Mouse (Mus musculus) liver, embryonic 14.5 days (tissue): Measurements from ENCODE around the gene Olfr1018. TPM values are rescaled to one million over a fixed set of nuclear protein-coding genes. Genes with fewer than 3 reads are reported as not detected.

Experiments used
- ATAC-seq: fragments of 200-750 bp; cut with Nextera tagmentation; 2 replicates; pipeline ENCODE4 v1.8.0; 2017; ENCODE audit warnings: moderate number of reproducible peaks, mild to moderate bottlenecking, moderate library complexity; ENCODE audit not compliant: insufficient read depth
- DNase-seq, 3 experiments: peaks; one replicate each; pipeline ENCODE4 v3.0.0-alpha.2; 2012 to 2013; ENCODE audit warnings: low read depth in 3 of 3, low spot score in 3 of 3
- H3K27ac ChIP-seq: fragments of 300-500 bp; sonication (generic); 2 replicates; pipeline ENCODE4 v1.5.1; 2014; ENCODE audit warnings: moderate library complexity, mild to moderate bottlenecking, control low read depth, inconsistent platforms
- H3K27me3 ChIP-seq: fragments of 300-500 bp; sonication (generic); 2 replicates; pipeline ENCODE4 v1.6.1; 2014; ENCODE audit warnings: mild to moderate bottlenecking, low read length, moderate library complexity; ENCODE audit not compliant: control insufficient read depth, insufficient read depth
- H3K36me3 ChIP-seq: fragments of 300-500 bp; sonication (generic); replicated peaks from 2 replicates; pipeline ENCODE4 v1.6.1; 2014; ENCODE audit warnings: low read depth; ENCODE audit not compliant: control insufficient read depth, insufficient read depth
- H3K4me1 ChIP-seq, 2 experiments: fragments of 200-500 bp in 1 of 2; fragments of 300-500 bp in 1 of 2; sonication (generic) in 1 of 2; replicated peaks; 2 replicates each; pipeline ENCODE4 v1.6.1; 2012 to 2014; ENCODE audit warnings: antibody characterized with exemption in 1 of 2, inconsistent platforms in 1 of 2, low read length in 1 of 2; ENCODE audit not compliant: control insufficient read depth in 2 of 2, insufficient read depth in 2 of 2
- H3K4me2 ChIP-seq: fragments of 300-500 bp; sonication (generic); 2 replicates; pipeline ENCODE4 v1.6.1; 2014; ENCODE audit warnings: low read depth, mild to moderate bottlenecking, control low read depth, moderate library complexity
- H3K4me3 ChIP-seq, 2 experiments: fragments of 200-500 bp in 1 of 2; fragments of 300-500 bp in 1 of 2; sonication (generic) in 1 of 2; 2 replicates each; pipeline ENCODE4 v1.5.1; 2012 to 2014; ENCODE audit warnings: low read depth in 2 of 2, low read length in 2 of 2, mild to moderate bottlenecking in 2 of 2, control low read depth in 1 of 2, inconsistent platforms in 1 of 2, moderate library complexity in 1 of 2; ENCODE audit not compliant: insufficient read depth in 1 of 2
- H3K9ac ChIP-seq: fragments of 300-500 bp; sonication (generic); replicated peaks from 2 replicates; pipeline ENCODE4 v1.6.1; 2014; ENCODE audit warnings: mild to moderate bottlenecking, control low read depth, moderate library complexity
- H3K9me3 ChIP-seq: fragments of 300-500 bp; sonication (generic); 2 replicates; pipeline ENCODE4 v1.6.1; 2016; ENCODE audit warnings: low read length, mixed read lengths; ENCODE audit not compliant: control insufficient read depth
- CTCF ChIP-seq: IDR thresholded peaks from 2 replicates; pipeline ENCODE4 v1.5.1; 2016; ENCODE audit warnings: antibody characterized with exemption, low read depth, control low read depth
- EP300 ChIP-seq: IDR thresholded peaks from 2 replicates; pipeline ENCODE4 v1.6.1; 2016; ENCODE audit warnings: antibody characterized with exemption, low read depth
- WGBS: fragments of 180-500 bp; shearing (Covaris S2); extraction: QIAGEN DNeasy Blood & Tissue Kit; methylation state at CpG from one replicate; pipeline ENCODE4 v1.1.7; 2014; ENCODE audit not compliant: insufficient replicate concordance; 5-methylcytosine and 5-hydroxymethylcytosine counted together
- polyA plus RNA-seq, 2 experiments: library from polyadenylated mRNA; depleted of rRNA in 1 of 2; stranded (reverse) in 1 of 2; unstranded in 1 of 2; fragments of >200 nt; fragmentation: Nextera tagmentation in 1 of 2; extraction: Ambion mirVana in 1 of 2; gene quantifications; 2 replicates each; pipeline versions ENCODE4 v1.2.1 to v1.2.3; 2012 to 2014

The Olfr1018 gene
- polyA plus RNA-seq, 2 experiments, result not detected

GRCm38 (mm10) chr2:85804501-85804900 lies 13.8 kb upstream of the Olfr1018 start:
- no peak overlapping the region for H3K9ac ChIP-seq
- no peak for TF ChIP-seq EP300
- TF ChIP-seq CTCF, result no peak
- WGBS, result 68% methylated on average over 4 of the region's 4 CpGs

GRCm38 (mm10) chr2:85845383-85845782 lies 27.1 kb downstream of the Olfr1018 start, which contains the start of gene Olfr1019:
Gene Olfr1019 (minus strand): TSS chr2:85845483.
- H3K9ac ChIP-seq, result no peak within 1 kb of the TSS
- DNase-seq (no peak), ATAC-seq (no peak)
- no peaks in the 10 kb centered on the region for H3K4me1 ChIP-seq
- TF ChIP-seq EP300, result no peak
- TF ChIP-seq CTCF, result no peak
- H3K4me2 ChIP-seq, result no peak within 1 kb of the TSS
- H3K36me3 ChIP-seq, result no peaks in the 10 kb centered on the region
- no peaks in the 10 kb centered on the region for H3K27me3 ChIP-seq
- H3K9me3 ChIP-seq, result no peaks in the 10 kb centered on the region
- no peak within 1 kb of the TSS for H3K27ac ChIP-seq
- H3K4me3 ChIP-seq, result no peak within 1 kb of the TSS

More at GRCm38 (mm10) chr2:85804501-85804900, 13.8 kb upstream of the Olfr1018 start:
- no peak overlapping the region for H3K27ac ChIP-seq
- no peak for DNase-seq
- no peak for ATAC-seq
- H3K9me3 ChIP-seq, result no peaks in the 10 kb centered on the region
- no peaks in the 10 kb centered on the region for H3K4me1 ChIP-seq
- no peak overlapping the region for H3K4me2 ChIP-seq
- no peak overlapping the region for H3K4me3 ChIP-seq
- no peaks in the 10 kb centered on the region for H3K27me3 ChIP-seq
- H3K36me3 ChIP-seq, result no peaks in the 10 kb centered on the region

- Histone ChIP-seq H3K4me2 (no peak within 1 kb of the TSS), H3K4me3 (no peak within 1 kb of the TSS), H3K9me3 (no peaks in the 10 kb centered on the region), H3K4me1 (no peaks in the 10 kb centered on the region), H3K9ac (no peak within 1 kb of the TSS), H3K36me3 (no peaks in the 10 kb centered on the region), H3K27ac (no peak within 1 kb of the TSS), H3K27me3 (no peaks in the 10 kb centered on the region)
- DNase-seq (no peak), ATAC-seq (no peak)
- WGBS, result 63% methylated on average over 1 of the region's 1 CpGs
- TF ChIP-seq EP300 (no peak), CTCF (no peak)
These were observed 28.5 kb downstream of the Olfr1018 start, which contains the start of gene Olfr1020 for GRCm38 (mm10) chr2:85846730-85847129. Gene Olfr1020 (plus strand): TSS chr2:85847030.

GRCm38 (mm10) chr2:85868294-85868693 lies 50.0 kb downstream of the Olfr1018 start, which contains the start of gene Olfr1022:
Gene Olfr1022 (plus strand): TSS chr2:85868594.
- H3K4me1 ChIP-seq, result no peaks in the 10 kb centered on the region
- ATAC-seq, result no peak
- TF ChIP-seq CTCF (no peak), EP300 (no peak)
- H3K4me2 ChIP-seq, result no peak within 1 kb of the TSS
- H3K4me3 ChIP-seq, result no peak within 1 kb of the TSS
- no peaks in the 10 kb centered on the region for H3K36me3 ChIP-seq
- DNase-seq, result no peak
- 26% methylated on average over 2 of the region's 2 CpGs for WGBS
- H3K9me3 ChIP-seq, result no peaks in the 10 kb centered on the region
- no peaks in the 10 kb centered on the region for H3K27me3 ChIP-seq
- H3K27ac ChIP-seq, result no peak within 1 kb of the TSS
- no peak within 1 kb of the TSS for H3K9ac ChIP-seq

Other genes starting within 250 kb of the Olfr1018 start
- not detected in 2 replicates for gene Olfr996, start 239.3 kb upstream of the Olfr1018 start, polyA plus RNA-seq (2012; rRNA removed)
- gene Olfr996, start 239.3 kb upstream of the Olfr1018 start, polyA plus RNA-seq (2014; fragmentation: Nextera tagmentation; extraction: Ambion mirVana), result not detected in 2 replicates
- gene Olfr998, start 229.5 kb upstream of the Olfr1018 start, polyA plus RNA-seq (2012; rRNA removed), result not detected in 2 replicates
- gene Olfr998, start 229.5 kb upstream of the Olfr1018 start, polyA plus RNA-seq (2014; fragmentation: Nextera tagmentation; extraction: Ambion mirVana), result not detected in 2 replicates
- not detected in 2 replicates for gene Olfr1000, start 206.6 kb upstream of the Olfr1018 start, polyA plus RNA-seq (2012; rRNA removed)
- not detected in 2 replicates for gene Olfr1000, start 206.6 kb upstream of the Olfr1018 start, polyA plus RNA-seq (2014; fragmentation: Nextera tagmentation; extraction: Ambion mirVana)
- not detected in 2 replicates for gene Olfr1002, start 167.8 kb upstream of the Olfr1018 start, polyA plus RNA-seq (2012; rRNA removed)
- gene Olfr1002, start 167.8 kb upstream of the Olfr1018 start, polyA plus RNA-seq (2014; fragmentation: Nextera tagmentation; extraction: Ambion mirVana), result not detected in 2 replicates
- not detected in 2 replicates for gene Olfr154, start 154.0 kb upstream of the Olfr1018 start, polyA plus RNA-seq (2012; rRNA removed)
- gene Olfr154, start 154.0 kb upstream of the Olfr1018 start, polyA plus RNA-seq (2014; fragmentation: Nextera tagmentation; extraction: Ambion mirVana), result not detected in 2 replicates
- not detected in 2 replicates for gene Olfr1006, start 139.7 kb upstream of the Olfr1018 start, polyA plus RNA-seq (2012; rRNA removed)
- not detected in 2 replicates for gene Olfr1006, start 139.7 kb upstream of the Olfr1018 start, polyA plus RNA-seq (2014; fragmentation: Nextera tagmentation; extraction: Ambion mirVana)
- gene Olfr1008, start 129.0 kb upstream of the Olfr1018 start, polyA plus RNA-seq (2012; rRNA removed), result not detected in 2 replicates
- gene Olfr1008, start 129.0 kb upstream of the Olfr1018 start, polyA plus RNA-seq (2014; fragmentation: Nextera tagmentation; extraction: Ambion mirVana), result not detected in 2 replicates
- gene Olfr1009, start 103.1 kb upstream of the Olfr1018 start, polyA plus RNA-seq (2012; rRNA removed), result not detected in 2 replicates
- gene Olfr1009, start 103.1 kb upstream of the Olfr1018 start, polyA plus RNA-seq (2014; fragmentation: Nextera tagmentation; extraction: Ambion mirVana), result not detected in 2 replicates
- gene Olfr1012, start 55.7 kb upstream of the Olfr1018 start, polyA plus RNA-seq (2012; rRNA removed), result not detected in 2 replicates
- gene Olfr1012, start 55.7 kb upstream of the Olfr1018 start, polyA plus RNA-seq (2014; fragmentation: Nextera tagmentation; extraction: Ambion mirVana), result not detected in 2 replicates
- not detected in 2 replicates for gene Olfr1013, start 51.4 kb upstream of the Olfr1018 start, polyA plus RNA-seq (2012; rRNA removed)
- gene Olfr1013, start 51.4 kb upstream of the Olfr1018 start, polyA plus RNA-seq (2014; fragmentation: Nextera tagmentation; extraction: Ambion mirVana), result not detected in 2 replicates
- not detected in 2 replicates for gene Olfr1014, start 45.8 kb upstream of the Olfr1018 start, polyA plus RNA-seq (2012; rRNA removed)
- gene Olfr1014, start 45.8 kb upstream of the Olfr1018 start, polyA plus RNA-seq (2014; fragmentation: Nextera tagmentation; extraction: Ambion mirVana), result not detected in 2 replicates
- not detected in 2 replicates for gene Olfr1015, start 36.5 kb upstream of the Olfr1018 start, polyA plus RNA-seq (2012; rRNA removed)
- not detected in 2 replicates for gene Olfr1015, start 36.5 kb upstream of the Olfr1018 start, polyA plus RNA-seq (2014; fragmentation: Nextera tagmentation; extraction: Ambion mirVana)
- not detected in 2 replicates for gene Olfr1016, start 15.9 kb upstream of the Olfr1018 start, polyA plus RNA-seq (2012; rRNA removed)
- not detected in 2 replicates for gene Olfr1016, start 15.9 kb upstream of the Olfr1018 start, polyA plus RNA-seq (2014; fragmentation: Nextera tagmentation; extraction: Ambion mirVana)
- not detected in 2 replicates for gene Olfr1019, start 27.0 kb downstream of the Olfr1018 start, polyA plus RNA-seq (2012; rRNA removed)
- not detected in 2 replicates for gene Olfr1019, start 27.0 kb downstream of the Olfr1018 start, polyA plus RNA-seq (2014; fragmentation: Nextera tagmentation; extraction: Ambion mirVana)
- gene Olfr1020, start 28.6 kb downstream of the Olfr1018 start, polyA plus RNA-seq (2012; rRNA removed), result not detected in 2 replicates
- gene Olfr1020, start 28.6 kb downstream of the Olfr1018 start, polyA plus RNA-seq (2014; fragmentation: Nextera tagmentation; extraction: Ambion mirVana), result not detected in 2 replicates
- gene Olfr1022, start 50.1 kb downstream of the Olfr1018 start, polyA plus RNA-seq (2012; rRNA removed), result not detected in 2 replicates
- gene Olfr1022, start 50.1 kb downstream of the Olfr1018 start, polyA plus RNA-seq (2014; fragmentation: Nextera tagmentation; extraction: Ambion mirVana), result not detected in 2 replicates
- gene Olfr1023, start 67.2 kb downstream of the Olfr1018 start, polyA plus RNA-seq (2012; rRNA removed), result not detected in 2 replicates
- gene Olfr1023, start 67.2 kb downstream of the Olfr1018 start, polyA plus RNA-seq (2014; fragmentation: Nextera tagmentation; extraction: Ambion mirVana), result not detected in 2 replicates
- not detected in 2 replicates for gene Olfr1024, start 86.6 kb downstream of the Olfr1018 start, polyA plus RNA-seq (2012; rRNA removed)
- gene Olfr1024, start 86.6 kb downstream of the Olfr1018 start, polyA plus RNA-seq (2014; fragmentation: Nextera tagmentation; extraction: Ambion mirVana), result not detected in 2 replicates
- gene Olfr1025-ps1, start 96.7 kb downstream of the Olfr1018 start, polyA plus RNA-seq (2012; rRNA removed), result not detected in 2 replicates
- not detected in 2 replicates for gene Olfr1025-ps1, start 96.7 kb downstream of the Olfr1018 start, polyA plus RNA-seq (2014; fragmentation: Nextera tagmentation; extraction: Ambion mirVana)
- not detected in 2 replicates for gene Olfr1026, start 103.1 kb downstream of the Olfr1018 start, polyA plus RNA-seq (2012; rRNA removed)
- not detected in 2 replicates for gene Olfr1026, start 103.1 kb downstream of the Olfr1018 start, polyA plus RNA-seq (2014; fragmentation: Nextera tagmentation; extraction: Ambion mirVana)
- gene Olfr1028, start 132.0 kb downstream of the Olfr1018 start, polyA plus RNA-seq (2012; rRNA removed), result not detected in 2 replicates
- not detected in 2 replicates for gene Olfr1028, start 132.0 kb downstream of the Olfr1018 start, polyA plus RNA-seq (2014; fragmentation: Nextera tagmentation; extraction: Ambion mirVana)
- gene Olfr1029, start 155.4 kb downstream of the Olfr1018 start, polyA plus RNA-seq (2012; rRNA removed), result not detected in 2 replicates
- not detected in 2 replicates for gene Olfr1029, start 155.4 kb downstream of the Olfr1018 start, polyA plus RNA-seq (2014; fragmentation: Nextera tagmentation; extraction: Ambion mirVana)
- gene Olfr1030, start 160.8 kb downstream of the Olfr1018 start, polyA plus RNA-seq (2012; rRNA removed), result not detected in 2 replicates
- gene Olfr1030, start 160.8 kb downstream of the Olfr1018 start, polyA plus RNA-seq (2014; fragmentation: Nextera tagmentation; extraction: Ambion mirVana), result not detected in 2 replicates
- not detected in 2 replicates for gene Olfr1031, start 171.8 kb downstream of the Olfr1018 start, polyA plus RNA-seq (2012; rRNA removed)
- not detected in 2 replicates for gene Olfr1031, start 171.8 kb downstream of the Olfr1018 start, polyA plus RNA-seq (2014; fragmentation: Nextera tagmentation; extraction: Ambion mirVana)
- gene Olfr1032, start 187.1 kb downstream of the Olfr1018 start, polyA plus RNA-seq (2012; rRNA removed), result not detected in 2 replicates
- not detected in 2 replicates for gene Olfr1032, start 187.1 kb downstream of the Olfr1018 start, polyA plus RNA-seq (2014; fragmentation: Nextera tagmentation; extraction: Ambion mirVana)
- gene Olfr1033, start 202.2 kb downstream of the Olfr1018 start, polyA plus RNA-seq (2012; rRNA removed), result 0.19 and 0.27 TPM in 2 replicates
- 0.51 and 0.61 TPM in 2 replicates for gene Olfr1033, start 202.2 kb downstream of the Olfr1018 start, polyA plus RNA-seq (2014; fragmentation: Nextera tagmentation; extraction: Ambion mirVana)
- gene Olfr1034, start 227.4 kb downstream of the Olfr1018 start, polyA plus RNA-seq (2012; rRNA removed), result 0.06 TPM in 2 replicates
- gene Olfr1034, start 227.4 kb downstream of the Olfr1018 start, polyA plus RNA-seq (2014; fragmentation: Nextera tagmentation; extraction: Ambion mirVana), result 0.04 TPM in 1 of 2 replicates, not detected in the other